Mouse (Mus musculus): ENCODE data around the gene Tcf7l1.

The Tcf7l1 gene

DNA sequence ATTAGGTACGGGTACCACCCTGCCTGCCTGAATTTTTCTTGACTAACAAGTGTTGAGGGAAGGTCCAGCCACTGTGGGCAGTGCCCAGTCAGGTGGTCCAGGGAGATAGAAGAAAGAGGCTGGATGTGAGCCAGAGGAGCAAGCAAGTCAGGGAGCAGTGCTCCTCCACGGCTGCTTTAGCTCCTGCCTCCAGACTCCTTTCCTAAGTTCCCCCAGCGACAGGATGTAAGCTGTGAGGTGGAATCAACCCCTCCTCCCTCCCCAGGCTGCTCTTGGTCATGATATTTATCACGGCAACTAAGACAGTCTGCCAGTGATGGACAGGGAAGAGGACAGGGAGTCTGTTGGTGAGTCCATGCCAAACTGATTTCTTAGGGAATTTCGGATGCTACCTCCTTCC, 195.1 kb downstream of the Tcf7l1 start:
- no peak for DNase-seq (ENCODE audit: low read depth, low spot score)

DNA sequence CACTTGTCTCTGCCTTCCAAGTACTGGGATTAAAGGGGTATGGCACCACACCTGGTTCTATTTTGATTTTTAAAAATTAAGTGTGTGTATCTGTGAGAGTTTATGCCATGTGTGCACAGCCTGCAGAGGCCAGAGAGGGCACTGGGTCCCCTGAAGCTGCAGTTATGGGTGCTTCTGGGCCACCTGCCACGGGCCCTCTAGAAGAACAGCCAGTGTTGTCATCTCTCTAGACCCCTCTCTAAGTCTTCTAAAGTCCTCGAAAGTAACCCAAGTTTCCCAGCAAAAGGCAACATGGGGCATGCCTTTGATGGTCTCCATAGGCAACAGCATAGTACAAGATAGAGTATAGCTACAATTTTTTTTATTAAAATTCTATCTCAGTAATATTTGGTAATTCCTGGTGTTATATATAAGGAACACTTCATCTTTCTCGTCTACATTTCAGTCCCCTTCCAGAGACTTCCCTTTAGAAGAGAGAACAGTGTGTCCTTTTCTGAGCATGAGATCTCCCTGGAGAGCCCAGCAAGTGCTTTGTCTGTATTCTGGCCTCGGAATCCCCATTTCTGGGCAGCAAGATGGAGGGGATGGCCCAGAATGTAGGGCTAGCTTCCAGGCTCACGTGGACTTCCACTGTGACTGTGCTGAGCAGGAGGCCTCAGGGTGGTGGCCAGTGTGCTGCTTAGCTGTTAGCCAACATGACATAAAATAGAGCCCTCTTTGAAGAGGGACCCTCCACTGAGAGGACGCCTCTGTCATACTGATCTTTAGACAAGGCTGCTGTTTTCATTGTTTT, 195.8 kb downstream of the Tcf7l1 start:
- no peak for DNase-seq (ENCODE audit: low read depth, low spot score)

DNA sequence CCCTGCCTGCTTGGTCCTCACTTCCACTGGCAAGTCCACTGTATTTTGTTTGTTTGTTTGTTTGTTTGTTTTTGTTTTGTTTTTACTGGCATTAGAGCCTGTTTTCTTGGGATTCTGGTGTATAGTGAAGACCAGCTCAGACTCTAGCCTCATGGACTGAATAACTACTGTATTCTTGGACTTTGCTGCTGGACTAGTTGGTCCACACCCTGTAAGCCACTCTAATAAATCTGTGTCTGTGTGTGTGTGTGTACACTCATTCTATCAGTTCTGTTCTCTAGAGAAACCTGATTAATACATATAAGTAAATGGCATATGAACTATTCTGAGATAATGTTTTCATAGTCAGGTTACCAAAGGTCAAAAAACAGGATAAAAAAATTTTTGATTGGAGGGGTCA, 198.9 kb downstream of the Tcf7l1 start:
- no peak for DNase-seq (ENCODE audit: low read depth, low spot score)

DNA sequence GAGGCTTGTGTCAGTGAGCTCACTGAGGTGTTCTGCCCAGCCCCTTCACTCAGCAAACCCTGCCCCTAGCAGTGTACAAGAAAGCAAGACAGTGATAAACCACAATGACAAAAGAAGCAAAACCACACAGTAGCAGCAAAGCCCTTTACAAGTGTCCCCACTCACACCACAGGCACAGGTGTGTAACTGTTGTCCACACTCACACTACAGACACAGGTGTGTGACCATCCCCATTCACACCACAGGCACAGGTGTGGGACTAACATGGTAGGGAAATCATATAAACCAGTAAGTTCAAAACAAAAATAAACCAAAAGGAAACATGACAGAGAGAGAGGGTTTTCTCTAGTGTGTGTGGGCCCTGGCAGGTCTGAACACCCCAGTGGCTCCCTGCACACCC, 200.7 kb downstream of the Tcf7l1 start:
- DNase-seq (ENCODE audit: low read depth, low spot score), result no peak

DNA sequence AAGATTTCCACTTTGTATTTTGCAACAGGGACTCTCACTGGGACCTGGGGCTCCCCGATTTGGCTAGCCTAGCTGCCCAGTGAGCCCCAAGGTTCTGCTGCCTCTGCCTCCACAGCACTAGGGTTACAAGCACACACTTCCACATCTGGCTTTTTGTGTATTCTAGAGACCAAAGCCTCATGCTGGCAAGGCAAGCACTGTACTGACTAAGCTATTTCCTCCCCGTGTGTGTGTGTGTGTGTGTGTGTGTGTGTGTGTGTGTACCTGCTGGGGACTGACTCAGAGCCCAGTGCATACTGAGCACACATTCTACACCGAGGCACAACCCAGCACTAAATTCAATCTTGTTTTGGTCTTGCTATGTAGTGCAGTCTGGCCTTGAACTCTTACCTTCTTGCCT, 202.4 kb downstream of the Tcf7l1 start:
- no peak for DNase-seq (ENCODE audit: low read depth, low spot score)

DNA sequence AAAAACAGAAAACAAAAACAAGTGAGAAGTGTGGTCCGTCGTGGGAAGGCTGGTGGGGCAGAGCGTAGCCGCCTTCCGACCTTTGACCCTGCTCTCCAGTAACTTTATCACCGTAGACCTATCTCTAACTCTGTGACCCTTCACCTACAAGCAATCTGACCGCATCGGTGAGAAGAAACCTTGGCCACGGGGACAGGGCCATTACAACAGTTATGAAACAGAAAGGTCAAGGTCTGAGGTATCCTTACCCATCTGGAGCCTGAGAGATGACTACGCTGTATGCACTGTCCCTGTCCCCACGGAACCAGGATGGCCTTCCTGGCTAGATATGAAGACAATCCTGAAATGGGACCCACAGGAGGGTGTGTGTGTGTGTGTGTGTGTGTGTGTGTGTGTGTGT, 204.9 kb downstream of the Tcf7l1 start:
- no peak for DNase-seq (ENCODE audit: low read depth, low spot score)

DNA sequence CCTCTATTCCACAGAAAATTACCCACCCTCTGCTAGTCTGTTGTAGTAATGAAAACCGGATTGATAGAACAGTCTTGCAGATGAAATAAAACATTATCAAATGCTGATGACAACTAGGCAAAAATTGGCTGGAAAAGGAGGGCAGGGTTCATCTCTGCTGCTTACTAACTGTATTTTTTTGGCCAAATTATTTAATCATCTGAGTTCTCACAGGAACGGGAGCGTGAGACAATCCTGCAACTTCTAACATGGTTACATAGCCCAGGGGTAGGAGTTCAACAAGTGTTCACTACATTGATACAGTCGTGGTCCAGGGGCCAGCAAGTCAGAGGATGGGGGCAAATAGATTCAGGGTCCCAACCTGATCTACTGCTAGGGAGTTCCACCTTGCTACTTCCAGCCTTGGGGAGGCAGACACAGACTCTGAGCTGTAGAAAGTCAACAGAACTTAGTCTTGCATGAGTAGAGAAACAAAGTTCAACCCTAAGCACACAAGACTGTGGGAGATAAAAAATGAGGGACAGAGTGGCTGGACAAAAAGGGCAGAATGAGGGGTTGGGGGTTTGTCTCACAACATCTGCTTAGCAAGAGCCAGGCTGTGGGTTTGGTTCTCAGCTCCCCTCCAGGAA, 205.7 kb downstream of the Tcf7l1 start:
- DNase-seq (ENCODE audit: low read depth, low spot score), result no peak

DNA sequence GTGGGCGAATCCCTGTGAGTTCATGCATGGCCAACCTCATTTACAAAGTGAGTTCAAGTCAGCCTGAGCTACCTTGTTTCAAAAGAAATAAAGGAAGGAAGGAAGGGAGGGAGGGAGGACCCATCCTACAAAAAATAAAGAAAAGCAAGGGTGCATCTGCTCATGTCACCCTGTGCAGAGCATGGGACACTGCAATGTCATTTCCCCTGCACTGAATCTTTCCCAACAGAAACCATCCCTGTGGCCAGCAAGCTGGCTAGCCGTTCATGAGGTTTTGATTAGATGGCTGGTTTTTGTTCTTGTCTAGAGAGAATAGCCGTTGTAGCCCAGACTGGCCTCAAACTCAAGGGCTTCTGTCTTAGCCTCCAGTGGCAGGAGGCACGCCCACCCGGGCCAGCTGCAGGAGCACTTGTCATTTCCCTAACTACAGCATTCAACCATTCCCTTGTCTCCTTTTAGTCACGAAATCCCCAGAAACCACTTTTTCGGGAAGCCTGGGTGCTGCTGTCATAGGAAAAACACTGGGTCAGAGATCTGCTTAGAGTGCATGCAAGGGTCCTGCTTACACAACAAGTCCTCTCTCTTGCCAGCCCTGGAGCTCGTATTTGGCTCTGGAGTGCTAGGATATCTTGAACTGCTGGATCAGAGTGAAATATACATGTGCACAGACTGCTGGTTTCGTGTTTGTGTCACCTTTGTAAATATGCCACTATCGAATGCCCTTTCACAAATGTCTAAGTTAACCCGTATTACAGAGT, 207.2 kb downstream of the Tcf7l1 start:
- DNase-seq (ENCODE audit: low read depth, low spot score), result no peak

Data from mesoderm, embryonic 11.5 days (tissue).